Mouse (Mus musculus): ENCODE results near the gene Bfsp1. TPM values are rescaled to one million over a fixed set of nuclear protein-coding genes. Genes with fewer than 3 reads are reported as not detected.

The Bfsp1 gene
- polyA plus RNA-seq, 1 experiment = not detected

- no peak overlapping the region for H3K4me3 ChIP-seq (ENCODE audit: insufficient read depth, low read length)
- TF ChIP-seq CTCF (IDR thresholded peaks at IDR 0.05; ENCODE audit: low read depth, low read length) (no peak), POLR2A (IDR thresholded peaks at IDR 0.05; ENCODE audit: borderline replicate concordance, low read depth, low read length) (no peak)
- no peak overlapping the region for H3K27ac ChIP-seq (ENCODE audit: insufficient read depth, low read depth, low read length)
Measured at GRCm38 (mm10) chr2:143864600-143864999, 1.6 kb upstream of the Bfsp1 start.

GRCm38 (mm10) chr2:143859166-143859565 is 3.8 kb downstream of the Bfsp1 start:
- H3K4me1 ChIP-seq (ENCODE audit: control insufficient read depth, insufficient read depth, low read length) = no peaks in the 10 kb centered on the region
- no peak overlapping the region for H3K27ac ChIP-seq (ENCODE audit: insufficient read depth, low read depth, low read length)
- H3K4me3 ChIP-seq (ENCODE audit: insufficient read depth, low read length) = no peak overlapping the region
- no peak for TF ChIP-seq CTCF (IDR thresholded peaks at IDR 0.05; ENCODE audit: low read depth, low read length)
- no peak for TF ChIP-seq POLR2A (IDR thresholded peaks at IDR 0.05; ENCODE audit: borderline replicate concordance, low read depth, low read length)

More at GRCm38 (mm10) chr2:143864600-143864999, 1.6 kb upstream of the Bfsp1 start:
- H3K4me1 ChIP-seq (ENCODE audit: control insufficient read depth, insufficient read depth, low read length) = no peaks in the 10 kb centered on the region

- no peak overlapping the region for H3K4me3 ChIP-seq (ENCODE audit: insufficient read depth, low read length)
- H3K4me1 ChIP-seq (ENCODE audit: control insufficient read depth, insufficient read depth, low read length) = peaks cover 23% of the 10 kb centered on the region
- no peak overlapping the region for H3K27ac ChIP-seq (ENCODE audit: insufficient read depth, low read depth, low read length)
- TF ChIP-seq CTCF (IDR thresholded peaks at IDR 0.05; ENCODE audit: low read depth, low read length) (no peak), POLR2A (IDR thresholded peaks at IDR 0.05; ENCODE audit: borderline replicate concordance, low read depth, low read length) (no peak)
Measured at GRCm38 (mm10) chr2:143853447-143853846, 9.5 kb downstream of the Bfsp1 start.

GRCm38 (mm10) chr2:143852295-143853275 is 10.4 kb downstream of the Bfsp1 start:
- no peak overlapping the region for H3K27ac ChIP-seq (ENCODE audit: insufficient read depth, low read depth, low read length)
- H3K4me3 ChIP-seq (ENCODE audit: insufficient read depth, low read length) = no peak overlapping the region
- H3K4me1 ChIP-seq (ENCODE audit: control insufficient read depth, insufficient read depth, low read length) = peaks cover 29% of the 10 kb centered on the region
- TF ChIP-seq POLR2A (IDR thresholded peaks at IDR 0.05; ENCODE audit: borderline replicate concordance, low read depth, low read length) (no peak), CTCF (IDR thresholded peaks at IDR 0.05; ENCODE audit: low read depth, low read length) (no peak)

GRCm38 (mm10) chr2:143851354-143852221 is 11.4 kb downstream of the Bfsp1 start:
- no peak overlapping the region for H3K27ac ChIP-seq (ENCODE audit: insufficient read depth, low read depth, low read length)
- no peak overlapping the region for H3K4me3 ChIP-seq (ENCODE audit: insufficient read depth, low read length)
- H3K4me1 ChIP-seq (ENCODE audit: control insufficient read depth, insufficient read depth, low read length) = peaks cover 39% of the 10 kb centered on the region
- TF ChIP-seq POLR2A (IDR thresholded peaks at IDR 0.05; ENCODE audit: borderline replicate concordance, low read depth, low read length) (no peak), CTCF (IDR thresholded peaks at IDR 0.05; ENCODE audit: low read depth, low read length) (no peak)

- TF ChIP-seq CTCF (IDR thresholded peaks at IDR 0.05; ENCODE audit: low read depth, low read length) (no peak), POLR2A (IDR thresholded peaks at IDR 0.05; ENCODE audit: borderline replicate concordance, low read depth, low read length) (no peak)
- Histone ChIP-seq H3K4me1 (ENCODE audit: control insufficient read depth, insufficient read depth, low read length) (peaks cover 40% of the 10 kb centered on the region), H3K27ac (ENCODE audit: insufficient read depth, low read depth, low read length) (peak overlapping the region; percentile 29), H3K4me3 (ENCODE audit: insufficient read depth, low read length) (no peak overlapping the region)
Measured at GRCm38 (mm10) chr2:143847291-143847690, 15.7 kb downstream of the Bfsp1 start.

GRCm38 (mm10) chr2:143846799-143847198 is 16.2 kb downstream of the Bfsp1 start:
- peak overlapping the region; percentile 29 for H3K27ac ChIP-seq (ENCODE audit: insufficient read depth, low read depth, low read length)
- TF ChIP-seq CTCF (IDR thresholded peaks at IDR 0.05; ENCODE audit: low read depth, low read length) = no peak
- no peak for TF ChIP-seq POLR2A (IDR thresholded peaks at IDR 0.05; ENCODE audit: borderline replicate concordance, low read depth, low read length)
- peaks cover 36% of the 10 kb centered on the region for H3K4me1 ChIP-seq (ENCODE audit: control insufficient read depth, insufficient read depth, low read length)
- H3K4me3 ChIP-seq (ENCODE audit: insufficient read depth, low read length) = no peak overlapping the region

- Histone ChIP-seq H3K27ac (ENCODE audit: insufficient read depth, low read depth, low read length) (no peak overlapping the region), H3K4me3 (ENCODE audit: insufficient read depth, low read length) (no peak overlapping the region), H3K4me1 (ENCODE audit: control insufficient read depth, insufficient read depth, low read length) (peaks cover 34% of the 10 kb centered on the region)
- TF ChIP-seq CTCF (IDR thresholded peaks at IDR 0.05; ENCODE audit: low read depth, low read length) (no peak), POLR2A (IDR thresholded peaks at IDR 0.05; ENCODE audit: borderline replicate concordance, low read depth, low read length) (no peak)
Measured at GRCm38 (mm10) chr2:143844779-143845178, 18.2 kb downstream of the Bfsp1 start.

GRCm38 (mm10) chr2:143841536-143841935 is 21.4 kb downstream of the Bfsp1 start:
- TF ChIP-seq CTCF (IDR thresholded peaks at IDR 0.05; ENCODE audit: low read depth, low read length) = no peak
- TF ChIP-seq POLR2A (IDR thresholded peaks at IDR 0.05; ENCODE audit: borderline replicate concordance, low read depth, low read length) = no peak
- Histone ChIP-seq H3K4me3 (ENCODE audit: insufficient read depth, low read length) (no peak overlapping the region), H3K27ac (ENCODE audit: insufficient read depth, low read depth, low read length) (no peak overlapping the region), H3K4me1 (ENCODE audit: control insufficient read depth, insufficient read depth, low read length) (peaks cover 20% of the 10 kb centered on the region)
